Mouse (Mus musculus): ENCODE measurements around the gene Dnah3. TPM values are rescaled to one million over a fixed set of nuclear protein-coding genes. Genes with fewer than 3 reads are reported as not detected.

Dnah3 gene
- total RNA-seq, 4 experiments from 2014 or later: 0.06 to 0.11 (median 0.06) TPM; not detected in 1

Other genes with a start within 250 kb of the Dnah3 start
- 1 to 10 TPM; 5.7 to 6.9 (median 5.8) TPM for gene Lyrm1, start 199.4 kb downstream of the Dnah3 start, total RNA-seq (2022)
- 10 to 100 TPM; 21.8 to 35.5 (median 26.6) TPM for gene Dcun1d3, start 199.0 kb downstream of the Dnah3 start, total RNA-seq (2022)
- gene Tmem159, start 7.1 kb upstream of the Dnah3 start, total RNA-seq (2022): 100 to 1,000 TPM in 3 of 4 experiments, 10 to 100 TPM in 1; 95.7 to 156 (median 129) TPM
- gene Zp2, start 50.0 kb upstream of the Dnah3 start, total RNA-seq (2022): not detected
- under 1 TPM; 0.07 to 0.49 (median 0.37) TPM for gene Anks4b, start 78.6 kb upstream of the Dnah3 start, total RNA-seq (2022)
- 1 to 10 TPM in 3 of 4 experiments, under 1 TPM in 1; 0.70 to 9.0 (median 4.9) TPM for gene Crym, start 106.8 kb upstream of the Dnah3 start, total RNA-seq (2022)
- gene Abca14, start 108.7 kb upstream of the Dnah3 start, total RNA-seq (2022): under 1 TPM in 1 of 4 experiments, not detected in 3; 0.08 TPM
- gene Abca15, start 233.4 kb upstream of the Dnah3 start, total RNA-seq (2022): not detected